Mouse (Mus musculus): ENCODE data around the gene Tcte2.
A peak's percentile ranks its signal among the peaks of the same experiment; 100 is the strongest.

The Tcte2 gene

GRCm38 (mm10) chr17:13716336-13716735 is 45.3 kb downstream of the Tcte2 start:
- DNase-seq = no peak

DNA sequence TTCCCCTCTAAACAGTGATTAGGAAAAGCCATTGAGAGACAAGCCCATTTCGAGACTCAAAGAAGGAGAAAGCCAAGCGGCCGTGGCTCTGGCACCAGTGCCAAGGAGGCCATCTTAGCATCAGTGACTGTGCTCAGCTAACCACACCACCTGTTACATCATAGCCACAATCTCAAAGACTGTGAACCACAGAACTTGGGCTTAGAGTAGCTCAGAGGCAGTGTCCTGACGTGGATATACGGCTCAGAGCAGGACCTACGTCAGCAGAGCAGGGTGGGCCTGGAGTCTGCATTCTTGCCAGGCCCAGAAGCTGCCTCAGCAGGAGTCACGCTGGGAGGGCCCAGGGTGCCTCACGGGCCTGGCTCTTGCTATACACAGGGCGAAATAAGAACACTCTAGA is 46.1 kb downstream of the Tcte2 start:
- no peak for DNase-seq

- no peak for DNase-seq
Measured at GRCm38 (mm10) chr17:13714654-13715053, 47.0 kb downstream of the Tcte2 start.

DNA sequence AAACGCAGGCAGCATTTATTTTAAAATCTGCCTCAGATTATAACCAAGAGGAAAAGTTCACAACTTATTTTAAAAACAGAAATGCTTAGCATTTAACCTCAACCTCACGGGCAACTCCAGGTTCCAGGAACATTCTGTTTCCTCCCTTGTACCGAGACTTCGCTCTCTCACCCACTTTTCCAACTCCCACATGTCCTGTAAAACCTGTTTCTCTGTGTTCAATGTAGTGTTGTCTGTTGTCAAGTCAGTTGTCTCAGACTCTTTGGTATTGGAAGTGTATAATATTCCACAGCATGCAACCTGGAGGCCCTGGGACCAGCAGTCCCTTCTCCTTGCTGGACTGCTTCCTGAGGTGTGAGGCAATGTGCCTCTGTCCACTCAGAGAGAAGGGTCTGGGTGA is 47.5 kb downstream of the Tcte2 start:
- no peak for DNase-seq

GRCm38 (mm10) chr17:13712518-13712917 is 49.1 kb downstream of the Tcte2 start:
- DNase-seq = no peak

DNA sequence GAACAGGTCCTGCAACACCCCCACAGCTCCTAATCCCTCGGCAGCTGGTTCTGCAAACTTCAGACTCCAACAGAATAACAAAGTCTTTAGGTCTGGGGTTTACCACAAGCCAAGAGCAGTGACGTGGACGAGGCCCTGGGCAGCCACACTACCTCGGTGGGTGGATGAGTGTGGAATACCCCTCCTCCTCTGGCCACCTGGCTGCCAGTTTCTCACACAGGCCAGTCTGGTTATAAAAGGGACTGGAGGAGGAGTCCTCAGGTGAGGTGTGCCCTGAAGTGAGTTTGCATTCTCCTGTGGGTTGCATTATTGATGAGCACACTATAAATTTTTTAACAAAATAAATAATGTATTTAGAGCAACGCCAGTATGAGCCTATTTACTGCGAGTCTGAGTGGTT is 49.5 kb downstream of the Tcte2 start:
- no peak for DNase-seq

DNA sequence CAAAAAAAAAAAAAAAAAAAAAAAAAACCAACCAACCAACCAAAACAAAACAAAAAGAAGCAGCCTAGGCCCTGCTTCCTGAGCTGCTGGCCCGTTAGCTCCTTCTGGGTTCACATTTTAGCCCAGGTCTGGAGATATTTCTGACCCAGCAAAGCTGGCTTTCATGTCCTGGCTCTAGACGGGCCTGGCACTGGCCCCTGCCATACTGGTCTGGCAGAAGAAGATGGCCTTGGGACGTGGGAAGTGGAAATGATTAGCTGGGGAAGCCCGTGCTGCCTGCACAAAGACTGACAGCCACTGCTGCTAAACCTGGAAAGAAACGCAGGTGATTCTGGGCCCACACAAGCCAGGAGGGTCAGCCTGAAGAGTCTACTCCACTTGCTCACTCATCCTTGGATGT is 50.5 kb downstream of the Tcte2 start:
- no peak for DNase-seq

GRCm38 (mm10) chr17:13705481-13705921 is 56.1 kb downstream of the Tcte2 start:
- no peak for DNase-seq

GRCm38 (mm10) chr17:13703611-13704320 is 57.9 kb downstream of the Tcte2 start:
- DNase-seq = no peak

GRCm38 (mm10) chr17:13700131-13701016 is 61.3 kb downstream of the Tcte2 start:
- no peak for DNase-seq

GRCm38 (mm10) chr17:13699716-13700115 is 61.9 kb downstream of the Tcte2 start:
- no peak for DNase-seq

DNA sequence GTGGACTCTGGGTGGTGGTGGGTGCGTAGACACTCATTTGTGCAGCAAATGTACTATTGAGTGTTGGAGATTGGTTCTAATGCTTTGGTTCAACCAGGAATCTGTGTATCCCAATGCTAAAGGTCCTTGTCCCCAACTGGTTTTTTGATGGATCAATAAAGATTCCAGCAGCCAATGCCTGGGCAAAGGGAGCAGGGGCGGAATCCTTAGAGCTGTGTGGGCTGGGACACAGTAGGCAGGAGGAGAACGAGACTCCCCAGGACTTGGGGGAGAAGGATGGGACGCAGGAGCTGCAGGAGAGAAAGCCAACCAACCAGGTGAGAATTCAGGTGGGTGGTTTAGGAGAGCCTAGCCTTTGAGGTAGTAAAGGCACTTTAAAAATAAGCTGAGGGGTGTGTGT is 63.4 kb downstream of the Tcte2 start:
- no peak for DNase-seq

DNA sequence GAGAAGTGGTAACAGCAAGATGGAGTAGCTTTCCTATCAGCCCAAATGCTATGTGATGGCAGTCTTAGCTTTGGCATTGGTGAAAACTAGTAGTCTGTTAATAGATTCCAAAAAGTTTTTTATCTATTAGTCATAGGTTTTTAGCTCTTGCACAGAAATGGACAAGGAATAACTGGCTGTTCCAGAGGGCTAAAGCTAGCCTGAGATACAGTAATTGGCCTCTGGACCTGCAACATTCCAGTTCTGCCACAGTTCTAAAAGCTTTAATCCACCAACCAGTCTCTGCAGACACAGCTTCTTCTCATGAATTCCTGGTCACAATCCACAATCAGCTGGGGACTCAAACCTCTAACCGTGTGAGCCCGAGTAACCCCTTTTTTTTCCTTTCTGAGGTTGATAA is 64.0 kb downstream of the Tcte2 start:
- DNase-seq = no peak

- DNase-seq = no peak
Measured at GRCm38 (mm10) chr17:13695881-13696280, 65.7 kb downstream of the Tcte2 start.

- DNase-seq = no peak
Measured at GRCm38 (mm10) chr17:13695211-13695610, 66.4 kb downstream of the Tcte2 start.

GRCm38 (mm10) chr17:13694181-13694580 is 67.4 kb downstream of the Tcte2 start:
- no peak for DNase-seq

DNA sequence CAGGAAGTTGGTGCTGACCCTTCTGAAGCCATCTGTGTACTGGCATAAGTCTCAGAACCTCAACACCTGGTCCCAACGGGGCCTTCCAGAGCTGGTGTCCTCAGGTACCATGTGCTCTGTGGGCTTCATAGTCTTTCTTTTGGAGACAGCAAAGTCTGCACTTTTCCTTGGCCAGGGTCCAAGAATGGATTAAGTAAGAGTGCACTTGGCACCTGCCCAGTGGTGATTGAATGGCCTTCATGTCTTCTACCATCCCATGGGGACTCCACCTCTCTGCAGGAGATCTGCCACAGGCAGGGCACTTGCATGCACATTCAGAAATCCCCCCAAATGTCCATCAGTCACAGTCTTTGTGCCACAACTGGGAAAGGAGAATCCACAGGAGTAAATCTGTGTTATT is 74.0 kb downstream of the Tcte2 start:
- no peak for DNase-seq

DNA sequence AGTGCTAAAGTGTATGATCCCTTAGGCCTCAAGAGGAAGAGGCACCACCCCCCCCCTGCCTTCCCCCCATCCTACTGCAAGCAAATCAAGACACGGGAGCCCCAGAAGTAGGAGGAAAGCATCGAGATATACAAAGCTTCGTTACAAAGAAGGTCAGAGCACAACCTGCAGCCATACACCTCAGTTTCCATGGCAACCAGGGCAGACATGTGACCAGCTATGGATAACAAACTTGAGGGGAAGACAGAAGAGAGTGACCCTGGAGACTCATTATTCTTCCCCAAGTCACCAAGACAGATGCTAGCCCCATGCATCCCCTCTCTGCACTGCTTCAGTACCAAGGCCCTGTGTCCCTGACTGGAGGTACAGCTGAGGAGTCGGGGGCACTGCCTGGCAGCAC is 74.5 kb downstream of the Tcte2 start:
- no peak for DNase-seq

DNA sequence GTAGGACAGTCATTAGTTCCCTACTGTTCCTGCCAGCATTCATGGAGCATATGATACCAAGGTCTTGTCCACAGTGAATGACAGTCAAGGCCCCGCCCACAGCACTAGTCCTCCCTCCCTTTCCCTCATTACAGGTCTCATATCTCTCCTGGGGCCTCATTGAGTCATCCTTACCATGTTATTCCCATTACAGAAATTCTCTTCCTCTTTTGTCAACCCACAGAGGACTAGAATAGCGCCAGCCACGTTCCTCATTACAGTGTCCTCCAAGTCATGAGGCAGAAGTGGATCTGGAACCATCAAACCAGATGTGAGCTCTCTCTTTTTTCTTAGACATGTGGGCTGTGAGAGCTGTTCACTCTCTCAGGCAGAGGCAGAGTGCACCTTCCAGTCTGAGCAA is 76.0 kb downstream of the Tcte2 start:
- no peak for DNase-seq

GRCm38 (mm10) chr17:13684256-13684655 is 77.4 kb downstream of the Tcte2 start:
- no peak for DNase-seq

GRCm38 (mm10) chr17:13683411-13684174 is 78.0 kb downstream of the Tcte2 start:
- peak; percentile 73 to 75 for DNase-seq

DNA sequence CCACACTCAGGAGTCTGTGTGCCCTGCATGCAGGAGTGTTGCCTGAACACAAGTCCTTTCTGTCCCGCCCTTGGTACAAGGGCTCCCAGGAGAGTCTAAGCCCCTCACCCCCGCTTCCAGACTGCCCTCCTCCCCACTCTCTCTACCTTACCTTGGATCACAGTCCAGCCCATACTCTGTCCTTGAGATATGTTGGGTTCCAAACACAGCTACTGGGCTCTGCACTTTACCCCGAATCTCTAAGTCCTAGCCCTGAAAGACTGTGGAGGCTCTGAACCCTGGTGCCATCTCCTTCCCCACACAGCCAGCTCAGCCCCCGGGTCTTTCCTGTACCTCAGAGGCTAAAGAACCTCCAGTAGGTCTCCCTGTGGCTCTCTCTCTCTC is 78.6 kb downstream of the Tcte2 start:
- DNase-seq = peak in 1 of 2 experiments; percentile 16

- peak; percentile 9 to 27 for DNase-seq
Measured at GRCm38 (mm10) chr17:13682378-13683026, 79.1 kb downstream of the Tcte2 start.

Measured in spleen, adult 18-20 months (tissue).